Mouse (Mus musculus) heart, embryonic 10.5 days (tissue): Measurements from ENCODE around the gene Ccdc14. TPM values are rescaled to one million over a fixed set of nuclear protein-coding genes. Genes with fewer than 3 reads are reported as not detected.

Source experiments
- DNase-seq: peaks from one replicate; pipeline ENCODE4 v3.0.0-alpha.2; 2017; ENCODE audit warnings: low spot score
- H3K27ac ChIP-seq: fragments of 300-500 bp; sonication (generic); 2 replicates; pipeline ENCODE4 v1.5.1; 2016; ENCODE audit warnings: mild to moderate bottlenecking
- H3K27me3 ChIP-seq: fragments of 300-500 bp; sonication (generic); 2 replicates; pipeline ENCODE4 v1.6.1; 2016; ENCODE audit warnings: mild to moderate bottlenecking; ENCODE audit not compliant: poor library complexity, insufficient read depth, severe bottlenecking
- H3K36me3 ChIP-seq: fragments of 300-500 bp; sonication (generic); 2 replicates; pipeline ENCODE4 v1.6.1; 2016; ENCODE audit warnings: mild to moderate bottlenecking, moderate library complexity
- H3K4me1 ChIP-seq: fragments of 300-500 bp; sonication (generic); 2 replicates; pipeline ENCODE4 v1.6.1; 2016; ENCODE audit warnings: mild to moderate bottlenecking
- H3K4me3 ChIP-seq: fragments of 300-500 bp; sonication (generic); 2 replicates; pipeline ENCODE4 v1.5.1; 2016; ENCODE audit warnings: mild to moderate bottlenecking, moderate library complexity
- H3K9me3 ChIP-seq: fragments of 300-500 bp; sonication (generic); 2 replicates; pipeline ENCODE4 v1.6.1; 2016; ENCODE audit warnings: mild to moderate bottlenecking, moderate library complexity
- WGBS: fragments of 180-500 bp; shearing (Covaris S2); methylation state at CpG from one replicate; pipeline ENCODE4 v1.1.7; 2016; 5-methylcytosine and 5-hydroxymethylcytosine counted together
- polyA plus RNA-seq: library from polyadenylated mRNA; unstranded; fragments of >200 nt; fragmentation: Nextera tagmentation; extraction: Ambion mirVana; gene quantifications from 2 replicates; pipeline ENCODE4 v1.2.1, GENCODE M21; 2016

Gene Ccdc14
- polyA plus RNA-seq, 1 experiment from 2014 or later: 8.3 TPM

GRCm38 (mm10) chr16:34738656-34739233 lies 48.3 kb downstream of the Ccdc14 start:
- 83% methylated on average over 4 of the region's 4 CpGs for whole genome bisulfite sequencing
- Histone ChIP-seq H3K36me3 (no peaks in the 10 kb centered on the region), H3K27me3 (0 out of 2 replicates have a peak, but pooled peaks cover 9% of the 10 kb centered on the region), H3K4me3 (no peak overlapping the region), H3K4me1 (no peaks in the 10 kb centered on the region), H3K27ac (no peak overlapping the region), H3K9me3 (no peaks in the 10 kb centered on the region)
- no peak for DNase-seq

- no peak for DNase-seq
- Histone ChIP-seq H3K27ac (no peak overlapping the region), H3K4me1 (peaks cover 11% of the 10 kb centered on the region; the same call in 1 of the 2 replicates), H3K9me3 (no peaks in the 10 kb centered on the region), H3K36me3 (no peaks in the 10 kb centered on the region), H3K27me3 (peaks cover 32% of the 10 kb centered on the region), H3K4me3 (no peak overlapping the region)
- WGBS: 29% methylated on average over 2 of the region's 2 CpGs
These were observed 52.5 kb downstream of the Ccdc14 start for GRCm38 (mm10) chr16:34742930-34743329.

- no peaks in the 10 kb centered on the region for H3K36me3 ChIP-seq
- WGBS: under 1% methylated on average over 48 of the region's 48 CpGs
- peak; percentile 96 for DNase-seq
- peaks cover 32% of the 10 kb centered on the region for H3K27me3 ChIP-seq
- H3K4me3 ChIP-seq: peak within 1 kb of the TSS; percentile 64
- no peaks in the 10 kb centered on the region for H3K9me3 ChIP-seq
- H3K4me1 ChIP-seq: peaks cover 18% of the 10 kb centered on the region
- H3K27ac ChIP-seq: peak within 1 kb of the TSS; percentile 80
These were observed 54.7 kb downstream of the Ccdc14 start, which contains the start of gene Mylk for GRCm38 (mm10) chr16:34745065-34745585. Gene Mylk (plus strand): TSS chr16:34745210.

GRCm38 (mm10) chr16:34748081-34748720 lies 57.8 kb downstream of the Ccdc14 start:
- no peaks in the 10 kb centered on the region for H3K9me3 ChIP-seq
- 24% methylated on average over 11 of the region's 11 CpGs for WGBS
- no peak overlapping the region for H3K4me3 ChIP-seq
- H3K36me3 ChIP-seq: no peaks in the 10 kb centered on the region
- no peak for DNase-seq
- H3K27ac ChIP-seq: no peak overlapping the region; the same call in 1 of the 2 replicates
- peaks cover 29% of the 10 kb centered on the region for H3K27me3 ChIP-seq
- peaks cover 18% of the 10 kb centered on the region for H3K4me1 ChIP-seq

GRCm38 (mm10) chr16:34749536-34749935 lies 59.1 kb downstream of the Ccdc14 start:
- WGBS: 70% methylated on average over 4 of the region's 4 CpGs
- no peaks in the 10 kb centered on the region for H3K36me3 ChIP-seq

GRCm38 (mm10) chr16:34752026-34752425 lies 61.6 kb downstream of the Ccdc14 start:
- Histone ChIP-seq H3K27me3 (peaks cover 4% of the 10 kb centered on the region), H3K36me3 (no peaks in the 10 kb centered on the region), H3K4me3 (no peak overlapping the region), H3K4me1 (peaks cover 7% of the 10 kb centered on the region), H3K9me3 (no peaks in the 10 kb centered on the region), H3K27ac (no peak overlapping the region)
- 73% methylated on average over 3 of the region's 3 CpGs for WGBS
- DNase-seq: no peak

More at GRCm38 (mm10) chr16:34749536-34749935, 59.1 kb downstream of the Ccdc14 start:
- Histone ChIP-seq H3K27ac (no peak overlapping the region), H3K4me3 (no peak overlapping the region), H3K4me1 (peaks cover 18% of the 10 kb centered on the region), H3K9me3 (no peaks in the 10 kb centered on the region), H3K27me3 (peaks cover 18% of the 10 kb centered on the region)
- DNase-seq: no peak

- Histone ChIP-seq H3K4me3 (no peak overlapping the region), H3K27me3 (no peaks in the 10 kb centered on the region), H3K4me1 (peaks cover 6% of the 10 kb centered on the region), H3K36me3 (no peaks in the 10 kb centered on the region), H3K9me3 (no peaks in the 10 kb centered on the region), H3K27ac (no peak overlapping the region)
- 84% methylated on average over 3 of the region's 3 CpGs for WGBS
- DNase-seq: no peak
These were observed 62.6 kb downstream of the Ccdc14 start for GRCm38 (mm10) chr16:34752977-34753376.

- Histone ChIP-seq H3K27me3 (no peaks in the 10 kb centered on the region), H3K27ac (no peak overlapping the region), H3K4me1 (peaks cover 3% of the 10 kb centered on the region; the same call in 1 of the 2 replicates), H3K4me3 (no peak overlapping the region), H3K36me3 (no peaks in the 10 kb centered on the region), H3K9me3 (no peaks in the 10 kb centered on the region)
- DNase-seq: no peak
- WGBS: 85% methylated on average over 7 of the region's 7 CpGs
These were observed 66.6 kb downstream of the Ccdc14 start for GRCm38 (mm10) chr16:34756991-34757390.

- H3K27ac ChIP-seq: no peak overlapping the region
- H3K36me3 ChIP-seq: no peaks in the 10 kb centered on the region
- 49% methylated on average over 5 of the region's 5 CpGs for WGBS
- H3K9me3 ChIP-seq: no peaks in the 10 kb centered on the region
- no peak overlapping the region for H3K4me3 ChIP-seq
- no peaks in the 10 kb centered on the region for H3K27me3 ChIP-seq
- H3K4me1 ChIP-seq: peaks cover 3% of the 10 kb centered on the region; the same call in 1 of the 2 replicates
- no peak for DNase-seq
These were observed 67.8 kb downstream of the Ccdc14 start for GRCm38 (mm10) chr16:34758205-34758604.

GRCm38 (mm10) chr16:34763959-34764591 lies 73.7 kb downstream of the Ccdc14 start:
- no peaks in the 10 kb centered on the region for H3K27me3 ChIP-seq
- 74% methylated on average over 9 of the region's 9 CpGs for WGBS
- no peaks in the 10 kb centered on the region for H3K9me3 ChIP-seq
- no peak for DNase-seq
- no peaks in the 10 kb centered on the region for H3K36me3 ChIP-seq
- no peaks in the 10 kb centered on the region for H3K4me1 ChIP-seq
- no peak overlapping the region for H3K27ac ChIP-seq
- no peak overlapping the region for H3K4me3 ChIP-seq

- Histone ChIP-seq H3K4me3 (no peak overlapping the region), H3K4me1 (no peaks in the 10 kb centered on the region), H3K27me3 (no peaks in the 10 kb centered on the region), H3K27ac (no peak overlapping the region), H3K9me3 (no peaks in the 10 kb centered on the region), H3K36me3 (no peaks in the 10 kb centered on the region)
- DNase-seq: no peak
- WGBS: 80% methylated on average over 1 of the region's 1 CpGs
These were observed 75.2 kb downstream of the Ccdc14 start for GRCm38 (mm10) chr16:34765666-34766065.

GRCm38 (mm10) chr16:34766193-34766592 lies 75.8 kb downstream of the Ccdc14 start:
- DNase-seq: no peak
- Histone ChIP-seq H3K27ac (no peak overlapping the region), H3K9me3 (no peaks in the 10 kb centered on the region), H3K27me3 (no peaks in the 10 kb centered on the region), H3K4me1 (no peaks in the 10 kb centered on the region), H3K36me3 (no peaks in the 10 kb centered on the region), H3K4me3 (no peak overlapping the region)
- 88% methylated on average over 1 of the region's 1 CpGs for WGBS

GRCm38 (mm10) chr16:34767443-34767842 lies 77.0 kb downstream of the Ccdc14 start:
- H3K4me3 ChIP-seq: no peak overlapping the region
- DNase-seq: no peak
- no peaks in the 10 kb centered on the region for H3K9me3 ChIP-seq
- WGBS: 89% methylated on average over 2 of the region's 2 CpGs
- no peaks in the 10 kb centered on the region for H3K27me3 ChIP-seq
- H3K27ac ChIP-seq: no peak overlapping the region
- H3K36me3 ChIP-seq: no peaks in the 10 kb centered on the region
- H3K4me1 ChIP-seq: no peaks in the 10 kb centered on the region
